Mouse (Mus musculus): ENCODE measurements around the gene Meiob. TPM values are rescaled to one million over a fixed set of nuclear protein-coding genes. Genes with fewer than 3 reads are reported as not detected.

Meiob gene
- polyA plus RNA-seq, 1 experiment: 1.9 TPM

DNA sequence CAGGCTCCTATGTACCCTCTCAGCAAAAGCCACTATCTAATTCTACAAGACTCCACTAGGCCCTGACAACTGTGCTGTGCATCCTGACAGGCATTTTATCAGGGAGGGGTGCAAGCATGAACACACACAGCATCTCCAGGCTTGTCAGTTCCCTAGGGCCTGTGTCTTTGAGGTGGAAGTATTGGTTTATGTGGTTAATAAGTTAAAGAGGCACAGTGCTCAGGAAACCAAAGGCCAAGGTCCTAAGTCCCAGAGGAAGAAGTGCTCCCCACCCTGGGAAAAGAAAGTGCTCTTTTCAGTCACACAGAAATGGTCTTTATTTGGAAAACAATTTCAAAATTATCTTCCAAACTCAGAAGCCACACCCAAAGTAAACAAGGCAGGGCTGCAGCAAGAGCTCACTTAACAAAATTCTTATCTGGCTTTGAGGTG is 44.5 kb downstream of the Meiob start:
- H3K4me3 ChIP-seq (ENCODE audit: insufficient read depth, low read depth, low read length): peak overlapping the region; percentile 54
- no peaks in the 10 kb centered on the region for H3K4me1 ChIP-seq (ENCODE audit: control insufficient read depth, insufficient read depth, insufficient read length, low read length)
- H3K27ac ChIP-seq (replicated peaks; ENCODE audit: low read depth, low read length): peak overlapping the region; percentile 56

DNA sequence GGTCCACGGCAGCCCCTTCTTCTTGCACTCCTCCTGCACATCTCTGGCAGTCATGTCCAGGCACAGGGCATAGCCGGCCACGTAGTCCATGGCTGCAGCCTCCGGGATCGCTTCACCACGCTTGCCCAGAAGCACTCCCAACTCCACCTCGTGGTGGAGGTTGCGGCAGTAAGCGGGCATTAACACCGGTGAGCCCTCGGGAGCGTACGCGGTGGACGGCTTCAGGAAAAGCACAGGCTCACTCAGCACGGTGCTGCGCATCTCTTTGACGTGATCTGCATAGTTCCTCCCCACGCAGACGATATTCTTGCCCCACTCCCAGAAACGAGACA is 45.6 kb downstream of the Meiob start:
- H3K4me1 ChIP-seq (ENCODE audit: control insufficient read depth, insufficient read depth, insufficient read length, low read length): no peaks in the 10 kb centered on the region
- H3K4me3 ChIP-seq (ENCODE audit: insufficient read depth, low read depth, low read length): peak overlapping the region; percentile 83
- peak overlapping the region; percentile 96 for H3K27ac ChIP-seq (replicated peaks; ENCODE audit: low read depth, low read length)

DNA sequence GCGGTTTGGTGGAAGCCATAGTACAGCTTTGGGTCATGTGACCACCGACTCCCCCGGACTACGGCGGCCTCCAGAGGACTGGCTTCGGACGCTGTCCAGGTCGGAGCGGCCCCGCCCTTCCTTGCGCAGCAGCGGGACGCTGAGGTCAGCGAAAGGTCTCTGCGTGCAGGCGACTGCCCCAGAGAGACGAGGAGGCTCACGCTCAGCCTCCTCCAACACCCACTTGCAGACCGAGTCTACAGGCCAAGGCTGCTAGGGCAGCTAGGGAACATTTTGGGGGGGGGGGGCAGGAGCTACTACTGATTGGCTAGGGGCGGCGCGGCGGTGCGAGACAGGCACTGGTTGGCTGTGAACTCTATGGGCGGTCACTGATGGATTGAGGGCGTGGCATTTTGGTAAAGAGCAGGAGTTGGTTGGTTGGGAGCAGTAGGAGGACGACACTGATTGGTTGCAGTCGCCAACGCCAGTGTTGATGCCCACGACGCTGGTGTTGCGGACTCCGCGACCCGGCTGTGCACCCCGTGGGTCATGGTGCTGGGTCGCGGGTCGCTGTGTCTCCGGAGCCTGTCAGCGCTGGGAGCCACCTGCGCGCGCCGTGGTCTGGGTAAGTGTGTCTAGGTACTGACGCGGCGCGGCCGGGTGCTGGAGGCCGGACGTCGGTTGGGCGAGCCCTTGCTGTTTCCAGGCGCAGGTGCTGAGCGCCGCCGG is 46.1 kb downstream of the Meiob start, which contains the start of gene Fahd1:
Fahd1 (minus strand) TSS at position 300 of the 708 bp plus-strand sequence.
- H3K27ac ChIP-seq (replicated peaks; ENCODE audit: low read depth, low read length): peak within 1 kb of the TSS; percentile 96
- H3K4me1 ChIP-seq (ENCODE audit: control insufficient read depth, insufficient read depth, insufficient read length, low read length): no peaks in the 10 kb centered on the region
- peak within 1 kb of the TSS; percentile 90 for H3K4me3 ChIP-seq (ENCODE audit: insufficient read depth, low read depth, low read length)

DNA sequence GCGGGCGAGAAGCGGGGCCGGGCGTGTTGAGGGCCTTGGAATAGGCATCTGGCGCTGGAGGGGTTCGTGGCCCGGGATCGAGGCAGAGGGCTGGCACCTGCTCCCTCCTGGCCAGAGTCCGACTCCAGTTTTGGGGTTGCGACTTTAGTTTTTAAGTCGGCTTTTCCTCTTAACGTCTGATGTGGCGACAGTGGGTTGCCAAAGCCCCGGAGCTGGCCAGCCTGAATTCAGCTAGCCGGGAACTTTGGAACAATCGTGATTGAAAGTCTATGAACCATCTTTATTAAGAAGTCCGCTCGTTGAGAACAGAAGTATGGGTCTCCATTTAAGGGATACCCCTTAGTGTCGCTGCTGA is 46.7 kb downstream of the Meiob start:
- Histone ChIP-seq H3K4me3 (ENCODE audit: insufficient read depth, low read depth, low read length) (peak overlapping the region; percentile 90), H3K4me1 (ENCODE audit: control insufficient read depth, insufficient read depth, insufficient read length, low read length) (no peaks in the 10 kb centered on the region), H3K27ac (replicated peaks; ENCODE audit: low read depth, low read length) (no peak overlapping the region)

DNA sequence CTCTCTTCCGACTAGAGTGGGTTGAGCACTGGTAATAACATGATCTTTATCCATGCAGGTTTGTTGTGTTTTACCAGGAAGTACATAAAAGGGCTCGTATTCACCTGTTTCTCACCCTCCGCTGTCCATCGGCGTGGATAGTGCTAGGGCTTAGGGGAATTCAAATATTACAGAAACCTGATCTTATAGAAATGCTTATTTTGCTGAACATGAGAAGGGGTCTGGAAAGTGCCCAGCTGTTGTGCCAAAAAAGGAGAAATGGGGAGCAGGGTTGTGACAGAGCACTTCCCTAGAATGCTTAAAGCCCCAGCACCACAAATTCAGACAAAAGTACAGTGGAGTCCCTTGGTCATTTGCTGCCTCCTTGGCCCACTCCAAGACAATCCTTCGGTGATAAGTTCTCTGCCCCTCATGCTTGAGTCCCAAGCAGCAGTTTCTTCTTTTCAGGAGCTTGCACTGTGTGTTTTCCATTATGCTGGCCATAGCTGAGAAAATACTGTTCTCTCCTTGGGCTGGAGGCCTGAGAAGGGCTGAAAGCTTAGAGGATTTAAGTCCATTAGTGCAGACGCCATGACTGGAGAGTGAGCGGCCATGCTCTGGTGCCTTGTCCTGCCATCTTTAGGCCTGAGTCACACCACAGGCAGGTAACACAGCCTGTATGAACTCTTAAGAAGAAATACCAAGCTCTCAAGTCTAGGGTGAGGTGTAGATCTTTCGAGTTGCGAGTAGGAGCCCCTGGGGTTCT is 47.5 kb downstream of the Meiob start:
- H3K4me3 ChIP-seq (ENCODE audit: insufficient read depth, low read depth, low read length): peak overlapping the region; percentile 90

DNA sequence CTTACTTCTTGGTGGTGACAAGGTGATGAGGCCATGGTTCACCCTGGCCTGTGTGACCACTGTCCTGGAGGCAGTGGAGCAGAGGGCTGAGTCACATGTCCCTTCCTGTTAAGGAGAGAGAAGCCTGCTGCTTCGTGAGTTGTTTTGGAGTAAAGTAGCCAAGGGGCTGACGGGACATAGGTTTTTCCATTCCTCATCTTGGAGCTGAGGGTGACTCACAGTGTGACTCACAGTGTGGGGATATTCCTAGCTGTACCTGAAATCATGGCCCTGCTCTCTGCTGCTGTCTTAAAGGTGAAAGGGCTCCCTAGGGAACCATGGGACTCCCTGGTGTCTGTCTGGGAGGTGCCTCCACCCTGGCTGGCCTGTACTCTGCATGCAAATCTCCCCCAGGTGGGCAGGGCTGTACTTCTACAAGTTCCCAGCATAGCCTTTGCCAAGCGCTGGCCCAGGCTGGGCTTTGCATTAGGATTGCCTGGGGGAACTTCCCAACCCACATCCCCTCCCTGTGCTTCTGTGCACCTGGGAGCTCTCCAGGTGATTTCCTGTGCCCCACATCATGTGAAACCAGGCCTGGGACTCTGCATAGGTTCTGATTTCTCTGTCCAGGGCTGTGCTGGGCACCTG is 51.9 kb downstream of the Meiob start:
- Histone ChIP-seq H3K4me1 (ENCODE audit: control insufficient read depth, insufficient read depth, insufficient read length, low read length) (no peaks in the 10 kb centered on the region), H3K4me3 (ENCODE audit: insufficient read depth, low read depth, low read length) (no peak overlapping the region), H3K27ac (replicated peaks; ENCODE audit: low read depth, low read length) (no peak overlapping the region)

More for the DNA sequence above, 47.5 kb downstream of the Meiob start:
- Histone ChIP-seq H3K4me1 (ENCODE audit: control insufficient read depth, insufficient read depth, insufficient read length, low read length) (no peaks in the 10 kb centered on the region), H3K27ac (replicated peaks; ENCODE audit: low read depth, low read length) (no peak overlapping the region)

DNA sequence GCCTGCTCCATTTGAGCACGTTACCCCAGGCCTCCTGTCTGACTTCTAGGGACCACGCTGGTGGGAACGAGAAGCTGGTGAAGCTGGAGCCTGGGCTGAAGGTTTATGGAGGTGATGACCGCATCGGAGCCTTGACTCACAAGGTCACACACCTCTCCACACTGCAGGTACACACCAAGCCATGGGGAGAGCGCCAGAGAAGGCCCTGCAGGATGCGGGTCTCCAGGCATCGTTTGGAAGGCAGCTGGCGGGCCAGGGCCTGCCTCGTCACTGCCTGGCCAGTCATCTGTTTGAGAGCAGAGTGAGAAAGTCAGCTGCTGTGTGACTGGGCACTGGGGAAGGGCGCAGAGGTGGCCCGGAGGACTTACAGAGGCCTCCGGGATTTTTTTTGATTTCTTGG is 52.5 kb downstream of the Meiob start:
- Histone ChIP-seq H3K4me1 (ENCODE audit: control insufficient read depth, insufficient read depth, insufficient read length, low read length) (no peaks in the 10 kb centered on the region), H3K27ac (replicated peaks; ENCODE audit: low read depth, low read length) (no peak overlapping the region), H3K4me3 (ENCODE audit: insufficient read depth, low read depth, low read length) (no peak overlapping the region)

DNA sequence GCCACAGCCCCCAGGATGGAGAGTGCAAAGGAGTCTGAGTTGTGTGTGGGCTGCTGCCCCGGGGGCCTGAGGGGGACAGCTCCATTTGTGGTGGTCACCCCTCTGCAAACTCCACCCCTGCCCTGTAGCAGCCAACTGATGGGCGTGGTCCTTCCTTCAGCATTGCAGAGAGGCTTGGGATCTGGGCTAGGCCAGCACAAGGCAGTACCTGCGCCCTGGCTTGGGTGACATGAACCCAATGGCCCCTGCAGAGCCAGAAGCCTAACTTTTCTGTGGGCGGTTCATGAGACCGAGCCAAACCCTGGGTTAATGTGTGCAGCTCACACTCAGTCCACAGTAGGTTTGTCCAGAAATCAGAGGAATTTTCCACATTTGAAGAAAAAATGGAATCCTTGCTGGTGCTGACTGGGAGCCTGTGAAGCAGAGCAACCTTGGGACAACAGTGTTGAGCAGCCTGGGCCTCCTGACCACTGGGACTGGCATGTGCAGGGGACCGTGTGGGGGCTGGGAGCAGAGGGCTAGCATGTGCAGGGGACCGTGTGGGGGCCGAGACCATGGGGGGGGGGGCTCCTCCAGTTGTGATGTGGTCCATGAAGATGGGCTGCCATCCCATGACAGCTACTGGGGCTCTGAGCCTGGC is 53.9 kb downstream of the Meiob start:
- H3K27ac ChIP-seq (replicated peaks; ENCODE audit: low read depth, low read length): no peak overlapping the region
- H3K4me3 ChIP-seq (ENCODE audit: insufficient read depth, low read depth, low read length): no peak overlapping the region
- H3K4me1 ChIP-seq (ENCODE audit: control insufficient read depth, insufficient read depth, insufficient read length, low read length): no peaks in the 10 kb centered on the region

DNA sequence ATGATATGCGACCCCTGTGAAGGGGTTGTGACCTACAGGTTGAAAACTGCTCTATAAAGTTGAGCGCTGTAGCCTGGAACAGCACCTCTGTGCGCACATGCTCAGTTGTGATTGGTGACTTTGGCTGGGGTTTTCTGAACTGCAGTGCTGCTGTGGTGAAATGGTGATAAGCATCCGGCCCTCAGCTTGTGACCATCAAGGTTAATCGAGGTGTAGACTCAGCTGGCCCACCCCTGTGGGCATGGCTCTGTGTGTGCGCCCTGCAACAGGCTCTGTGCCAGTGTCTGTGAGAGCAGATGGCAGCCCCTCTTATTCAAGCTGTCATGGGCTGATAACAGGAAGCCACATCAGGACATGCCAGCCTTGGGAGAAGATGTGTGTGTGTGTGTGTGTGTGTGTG is 54.9 kb downstream of the Meiob start:
- Histone ChIP-seq H3K4me3 (ENCODE audit: insufficient read depth, low read depth, low read length) (no peak overlapping the region), H3K4me1 (ENCODE audit: control insufficient read depth, insufficient read depth, insufficient read length, low read length) (no peaks in the 10 kb centered on the region), H3K27ac (replicated peaks; ENCODE audit: low read depth, low read length) (no peak overlapping the region)

DNA sequence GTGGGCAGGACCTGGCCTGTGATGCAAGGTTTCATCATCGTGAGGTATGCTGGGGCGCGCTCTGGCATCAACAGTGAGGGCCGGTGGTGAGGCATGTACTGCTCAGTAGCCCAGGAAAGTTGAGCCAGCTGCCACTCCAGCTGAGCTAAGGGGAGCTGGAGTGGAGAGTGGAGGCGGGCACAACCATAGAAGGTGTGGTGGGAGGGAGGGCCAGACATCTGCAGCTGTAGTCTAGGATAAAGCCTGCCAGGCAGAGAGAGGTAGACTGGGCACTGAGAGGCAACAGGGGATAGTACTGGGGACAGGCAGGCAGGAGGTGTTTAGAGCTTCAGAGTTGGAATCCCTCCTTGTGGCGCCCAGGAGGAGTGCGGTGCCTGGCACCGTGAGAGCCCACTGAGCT is 56.0 kb downstream of the Meiob start:
- no peak overlapping the region for H3K27ac ChIP-seq (replicated peaks; ENCODE audit: low read depth, low read length)
- no peak overlapping the region for H3K4me3 ChIP-seq (ENCODE audit: insufficient read depth, low read depth, low read length)
- H3K4me1 ChIP-seq (ENCODE audit: control insufficient read depth, insufficient read depth, insufficient read length, low read length): no peaks in the 10 kb centered on the region

DNA sequence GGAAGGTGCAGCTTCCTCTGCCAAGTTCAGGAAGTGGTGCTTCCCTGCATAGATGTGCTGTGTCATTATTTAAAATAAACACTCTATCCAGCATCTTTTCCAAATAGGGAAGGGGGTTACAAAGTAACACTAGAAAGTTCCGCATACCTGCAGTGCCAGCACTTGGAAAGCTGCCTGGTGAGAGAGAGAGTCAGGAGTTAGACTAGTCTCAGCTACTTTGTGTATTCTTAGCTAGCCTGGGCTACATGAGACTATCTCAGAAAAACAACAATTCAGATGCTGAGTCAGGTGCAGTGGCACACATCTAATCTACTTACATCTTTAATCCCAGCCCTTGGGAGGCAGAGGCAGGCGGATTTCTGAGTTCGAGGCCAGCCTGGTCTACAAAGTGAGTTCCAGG is 57.7 kb downstream of the Meiob start:
- Histone ChIP-seq H3K4me1 (ENCODE audit: control insufficient read depth, insufficient read depth, insufficient read length, low read length) (no peaks in the 10 kb centered on the region), H3K4me3 (ENCODE audit: insufficient read depth, low read depth, low read length) (no peak overlapping the region), H3K27ac (replicated peaks; ENCODE audit: low read depth, low read length) (no peak overlapping the region)

DNA sequence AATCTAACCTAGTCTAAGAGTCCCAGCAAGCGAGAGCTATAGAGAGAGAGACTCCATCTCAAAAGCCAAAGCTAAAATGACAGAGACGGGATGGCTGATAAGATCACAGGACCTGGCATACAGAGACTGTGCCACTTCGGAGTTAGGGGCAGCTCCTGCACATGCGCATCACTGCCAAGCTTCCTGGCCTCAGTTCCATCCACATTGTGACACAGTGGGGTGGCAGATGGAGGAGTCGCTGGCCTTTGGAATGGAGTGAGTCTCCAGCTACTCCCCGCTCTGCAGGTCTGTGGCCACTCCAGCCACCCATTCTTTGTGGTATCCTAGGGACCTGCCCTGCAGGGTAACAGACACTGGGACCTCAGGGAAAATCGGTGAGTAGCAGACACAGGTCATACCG is 61.7 kb downstream of the Meiob start, which contains the start of gene Igfals:
Igfals (plus strand) TSS at position 222 of the 400 bp plus-strand sequence.
- H3K27ac ChIP-seq (replicated peaks; ENCODE audit: low read depth, low read length): no peak within 1 kb of the TSS
- H3K4me3 ChIP-seq (ENCODE audit: insufficient read depth, low read depth, low read length): no peak within 1 kb of the TSS
- no peaks in the 10 kb centered on the region for H3K4me1 ChIP-seq (ENCODE audit: control insufficient read depth, insufficient read depth, insufficient read length, low read length)

DNA sequence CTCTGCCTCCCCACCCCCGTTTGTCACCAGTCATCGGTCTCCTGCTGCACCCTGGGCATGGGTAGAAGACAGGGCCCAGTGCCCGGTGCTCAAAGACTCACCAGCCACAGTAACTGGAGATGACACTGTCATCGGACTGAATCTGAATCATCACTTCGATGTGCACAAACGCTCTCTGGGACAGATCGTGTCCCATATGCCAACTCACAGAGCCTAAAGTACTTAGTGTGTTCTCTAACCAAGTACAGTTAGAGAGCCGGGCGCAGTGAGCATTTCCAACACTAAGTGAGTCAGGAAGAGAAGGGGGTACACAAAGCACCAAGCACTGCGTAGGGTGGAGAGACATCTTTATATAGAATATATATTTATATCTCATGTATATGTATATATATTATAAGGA is 63.8 kb downstream of the Meiob start:
- no peaks in the 10 kb centered on the region for H3K4me1 ChIP-seq (ENCODE audit: control insufficient read depth, insufficient read depth, insufficient read length, low read length)
- no peak overlapping the region for H3K27ac ChIP-seq (replicated peaks; ENCODE audit: low read depth, low read length)
- no peak overlapping the region for H3K4me3 ChIP-seq (ENCODE audit: insufficient read depth, low read depth, low read length)

DNA sequence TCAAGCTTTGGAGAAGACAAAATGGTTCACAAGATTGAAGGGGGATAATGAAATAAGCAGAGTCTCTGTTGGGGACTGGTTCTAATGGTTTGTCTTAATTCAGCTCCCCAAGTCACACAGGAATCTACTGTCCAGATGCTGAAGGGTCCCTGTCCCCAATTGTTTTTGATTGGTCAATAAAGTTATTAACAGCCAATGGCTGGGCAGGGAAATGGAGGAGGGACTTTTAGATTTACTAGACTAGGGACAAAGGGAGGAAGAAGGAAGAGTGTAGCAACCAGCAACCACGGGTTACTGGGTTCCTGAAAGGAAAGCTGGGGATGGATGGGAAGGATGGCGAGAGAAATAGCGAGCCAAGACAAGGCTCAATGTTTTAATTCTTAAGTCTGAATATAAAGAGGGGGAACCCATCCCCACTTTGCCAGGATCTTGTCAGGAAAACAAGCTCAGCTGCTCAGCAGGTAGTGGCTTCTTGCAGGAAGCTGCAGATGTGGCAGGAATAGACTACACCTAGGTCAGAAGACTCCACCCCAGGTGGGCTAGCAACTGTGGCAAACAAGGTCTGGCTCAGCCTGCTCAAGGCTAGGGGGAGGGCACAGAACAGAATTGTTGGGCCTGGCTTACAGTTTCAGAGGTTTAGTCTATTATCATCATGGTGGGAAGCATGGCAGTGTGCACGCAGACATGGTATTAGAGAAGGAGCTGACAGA is 69.8 kb downstream of the Meiob start:
- H3K27ac ChIP-seq (replicated peaks; ENCODE audit: low read depth, low read length): no peak overlapping the region
- no peak overlapping the region for H3K4me3 ChIP-seq (ENCODE audit: insufficient read depth, low read depth, low read length)
- H3K4me1 ChIP-seq (ENCODE audit: control insufficient read depth, insufficient read depth, insufficient read length, low read length): no peaks in the 10 kb centered on the region; the same call in 1 of the 2 replicates

DNA sequence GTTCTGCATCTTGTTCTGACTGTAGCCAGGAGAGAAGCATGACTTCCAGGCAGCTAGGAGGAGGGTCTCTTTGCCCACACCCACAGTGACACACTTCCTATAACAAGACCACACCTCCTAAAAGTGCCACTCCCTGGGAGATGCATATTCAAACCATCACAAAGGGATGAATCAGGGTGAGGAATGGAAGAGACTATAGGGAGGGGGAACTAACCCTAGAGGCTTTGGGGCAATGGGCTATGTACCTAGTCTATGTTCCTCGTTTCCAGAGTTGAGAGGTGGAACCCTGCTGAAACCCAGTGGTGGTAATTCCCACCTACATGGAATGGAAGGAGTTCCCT is 70.3 kb downstream of the Meiob start:
- Histone ChIP-seq H3K27ac (replicated peaks; ENCODE audit: low read depth, low read length) (no peak overlapping the region), H3K4me1 (ENCODE audit: control insufficient read depth, insufficient read depth, insufficient read length, low read length) (no peaks in the 10 kb centered on the region; the same call in 1 of the 2 replicates), H3K4me3 (ENCODE audit: insufficient read depth, low read depth, low read length) (no peak overlapping the region)

Data from brown adipose tissue, adult 24 weeks (tissue).